Mouse (Mus musculus) retina, postnatal 1 day (tissue): ENCODE data around the gene Kcnn4.
A peak's percentile ranks its signal among the peaks of the same experiment; 100 is the strongest.

ENCODE experiments used
- DNase-seq: peaks from one replicate; pipeline ENCODE4 v3.0.0-alpha.2; 2012

The Kcnn4 gene

DNA sequence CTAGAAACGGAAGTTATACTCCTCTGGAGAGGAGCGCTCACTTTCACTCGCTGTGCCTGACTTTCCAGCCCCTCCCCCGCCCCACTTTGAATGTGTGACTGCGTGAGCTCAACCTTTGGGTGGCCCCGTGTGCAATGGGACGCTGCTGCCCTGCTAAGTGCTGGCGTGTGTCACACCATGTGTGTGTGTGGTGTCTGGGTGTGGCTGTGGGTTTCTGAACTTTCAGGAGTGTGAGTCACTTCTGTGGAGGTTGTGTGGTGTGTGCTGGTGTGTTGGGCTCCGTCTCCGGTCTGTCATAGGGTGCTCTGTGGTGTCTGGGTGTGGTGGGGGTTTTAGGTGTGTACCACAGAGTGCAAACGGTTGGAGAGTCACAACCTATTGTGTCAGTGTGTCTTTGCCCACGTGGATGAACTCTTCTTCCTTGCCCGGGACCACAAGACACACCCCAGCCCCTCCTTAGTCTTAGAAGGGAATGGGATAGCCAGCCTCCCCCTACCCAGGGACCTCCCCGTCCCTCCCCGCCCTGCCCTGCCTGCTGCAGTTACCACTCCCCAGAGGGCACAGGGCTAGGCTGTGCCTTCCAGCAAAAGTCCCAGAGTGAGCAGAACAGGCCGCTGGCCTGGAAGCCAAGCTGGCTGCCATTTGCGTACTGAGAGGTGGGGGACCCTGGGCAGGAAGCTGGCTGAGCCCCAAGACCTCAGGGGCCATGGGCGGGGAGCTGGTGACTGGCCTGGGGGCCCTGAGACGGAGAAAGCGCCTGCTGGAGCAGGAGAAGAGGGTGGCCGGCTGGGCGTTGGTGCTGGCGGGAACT lies at the start of gene Kcnn4:
Gene Kcnn4 (plus strand): TSS at position 533 of the 811 bp plus-strand sequence.
- DNase-seq, result no peak

DNA sequence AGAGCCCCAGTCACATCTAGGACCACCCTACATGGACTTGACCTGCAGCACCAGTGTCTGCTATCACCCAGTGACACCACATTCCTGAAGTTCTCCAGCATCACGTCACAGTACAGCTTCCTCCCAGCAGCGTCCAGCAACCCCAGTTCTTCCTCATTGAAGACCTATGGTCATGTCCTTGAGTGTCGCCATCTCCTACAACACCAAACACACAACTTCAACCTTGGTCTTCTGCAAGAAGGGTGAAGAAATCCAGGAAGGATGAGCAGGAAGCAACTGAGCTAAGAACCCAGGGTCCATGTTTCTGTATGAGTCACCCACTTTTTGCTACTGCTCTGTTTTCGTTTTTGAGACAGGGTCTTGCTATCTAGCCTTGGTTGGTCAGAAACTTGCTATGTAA lies 47.5 kb upstream of the Kcnn4 start:
- no peak for DNase-seq

DNA sequence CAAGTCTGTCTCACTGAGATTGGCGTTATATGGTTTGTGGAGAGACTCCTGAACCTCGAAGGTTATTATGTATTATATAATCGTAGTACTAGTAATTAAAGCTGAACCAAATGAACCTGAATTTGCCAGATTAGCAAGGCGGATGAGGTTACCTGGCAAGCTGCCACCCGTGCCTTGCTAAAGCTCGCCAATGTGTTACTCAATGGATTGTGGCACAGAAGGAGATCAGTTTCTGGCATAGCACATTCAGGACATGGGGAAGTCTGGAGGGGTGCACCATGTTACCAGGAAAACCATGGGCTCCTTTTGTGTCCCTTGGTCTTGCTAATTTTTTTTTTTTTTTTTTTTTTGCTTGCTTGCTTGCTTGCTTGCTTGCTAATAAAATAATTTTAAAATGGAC lies 44.9 kb upstream of the Kcnn4 start:
- no peak for DNase-seq

DNA sequence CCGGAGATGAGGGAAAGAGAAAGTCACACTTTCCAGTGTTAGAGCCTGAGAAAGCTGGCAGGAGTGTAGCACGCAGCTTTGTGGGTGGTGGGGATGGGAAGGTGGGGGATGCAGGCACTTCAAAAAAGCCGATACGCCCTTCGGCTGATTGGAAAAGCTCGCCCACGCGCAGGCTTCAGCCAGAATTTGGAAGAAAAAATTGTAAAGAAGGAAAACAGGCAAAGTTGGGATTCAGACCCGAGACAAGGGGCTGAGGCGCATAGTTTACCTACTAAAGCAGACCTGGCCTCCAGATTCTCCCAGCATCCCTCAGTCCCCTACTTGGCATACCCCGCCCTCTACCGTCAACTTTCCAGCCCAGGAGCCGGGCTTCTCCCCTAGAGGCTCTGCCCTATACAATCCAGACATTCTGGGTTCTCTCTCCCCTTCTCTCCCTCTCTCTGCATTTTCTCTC lies 44.4 kb upstream of the Kcnn4 start:
- peak; percentile 46 for DNase-seq

DNA sequence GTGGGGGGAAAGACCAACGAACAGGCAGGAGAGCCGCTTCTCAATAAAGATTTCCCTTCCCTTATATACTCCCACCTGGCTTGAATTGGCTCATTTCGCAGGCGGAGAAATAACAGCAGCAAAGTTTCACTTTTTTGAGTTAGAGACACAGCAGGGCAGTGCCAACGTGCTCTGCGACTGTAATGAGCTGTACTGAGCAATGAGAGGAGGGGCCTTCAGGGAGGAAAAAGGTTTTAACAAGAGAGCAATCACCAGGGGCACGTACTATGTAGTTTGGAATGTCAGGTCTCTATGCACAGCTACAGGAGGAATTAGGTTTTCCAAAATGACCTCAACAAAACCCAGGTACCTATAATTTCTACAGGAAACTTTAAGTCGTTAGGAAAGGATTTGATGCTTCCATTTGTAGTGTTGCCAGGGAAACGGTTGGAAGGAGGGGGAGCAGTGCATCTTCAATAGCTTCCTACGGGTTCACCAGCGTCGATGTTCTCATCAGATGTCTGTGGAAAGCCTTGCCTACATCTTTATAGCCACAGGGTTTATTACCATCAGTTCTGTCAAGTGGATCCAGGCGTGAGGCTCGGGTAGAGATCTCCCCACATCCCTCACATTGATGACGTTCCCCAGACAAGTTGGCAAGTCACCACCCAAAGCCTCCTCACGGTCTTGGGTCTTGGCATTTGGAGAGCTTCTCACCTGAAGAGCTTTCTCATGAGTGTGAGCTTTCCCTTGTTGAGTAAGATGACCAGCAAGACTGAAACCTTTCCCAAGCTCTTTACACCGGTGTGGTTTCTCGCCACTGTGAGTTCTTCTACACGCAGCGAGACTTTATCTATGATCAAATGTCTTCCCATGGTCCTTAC lies 43.6 kb upstream of the Kcnn4 start:
- DNase-seq, result peak; percentile 10

DNA sequence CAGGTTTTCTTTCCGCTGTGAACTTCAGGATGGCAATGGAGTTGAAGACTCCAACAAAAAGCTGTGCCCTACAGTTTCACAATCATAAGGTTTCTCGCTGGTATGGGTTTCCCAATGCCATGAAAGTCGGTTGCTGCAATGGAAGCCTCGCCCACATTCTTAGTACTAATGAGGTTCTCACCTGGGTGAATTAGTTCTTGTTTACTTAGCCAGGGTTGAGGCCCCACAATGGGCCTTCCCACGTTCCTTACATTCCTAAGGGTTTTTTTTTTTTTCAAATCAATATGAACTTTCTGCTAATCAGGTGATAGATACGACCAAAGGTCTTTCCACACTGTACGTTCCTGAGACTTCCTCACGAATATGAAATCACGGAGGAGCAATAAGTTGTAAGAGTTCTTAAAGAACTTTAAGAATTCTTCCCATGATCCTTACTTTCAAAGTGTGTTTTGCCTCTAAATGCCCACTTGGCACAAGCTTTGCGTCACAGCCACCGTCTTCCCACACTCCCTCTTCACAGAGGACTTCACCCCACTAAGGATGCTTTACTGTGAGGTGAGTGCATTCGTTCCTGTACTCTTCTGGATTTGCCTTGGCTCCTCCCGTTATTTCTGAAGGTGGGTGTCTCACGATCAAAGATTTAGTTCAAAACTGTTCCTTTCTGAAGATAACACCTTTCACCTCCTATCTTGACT lies 42.6 kb upstream of the Kcnn4 start:
- DNase-seq, result no peak

DNA sequence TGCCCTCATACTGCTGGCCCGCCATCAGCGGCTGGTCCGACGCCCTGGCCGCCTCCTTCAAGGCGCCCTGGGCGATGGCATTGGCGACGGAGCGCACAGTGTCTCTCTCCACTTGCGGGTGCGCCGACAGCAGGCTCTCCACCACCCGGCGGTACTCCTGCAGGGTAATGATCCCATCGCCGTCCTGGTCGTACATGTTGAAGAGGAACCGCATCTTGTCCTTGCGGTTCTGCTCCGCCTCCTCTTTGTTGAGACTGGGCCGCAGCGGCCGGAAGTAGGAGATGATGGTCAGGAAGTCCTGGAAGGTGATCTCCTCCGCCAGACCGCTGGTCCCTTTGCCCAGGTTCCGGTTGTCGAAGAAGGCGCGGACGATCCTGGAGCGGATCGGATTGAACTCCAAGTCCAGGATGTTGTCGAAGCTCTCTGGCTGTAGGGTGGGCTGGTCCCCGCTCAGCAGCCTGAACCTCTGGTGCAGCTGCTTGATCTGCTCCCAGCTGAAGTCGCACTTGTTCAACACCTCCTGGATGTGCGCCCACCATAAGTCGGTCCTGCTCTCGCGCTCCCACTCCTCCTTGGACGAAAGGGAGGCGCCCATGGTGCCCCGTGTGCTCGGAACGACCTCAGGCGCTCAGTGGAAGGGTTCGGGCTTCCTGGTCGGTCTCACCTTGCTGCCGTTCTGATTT lies 36.6 kb upstream of the Kcnn4 start, which contains the start of gene Tescl:
Gene Tescl (minus strand): TSS at position 633 of the 683 bp plus-strand sequence.
- DNase-seq, result no peak

DNA sequence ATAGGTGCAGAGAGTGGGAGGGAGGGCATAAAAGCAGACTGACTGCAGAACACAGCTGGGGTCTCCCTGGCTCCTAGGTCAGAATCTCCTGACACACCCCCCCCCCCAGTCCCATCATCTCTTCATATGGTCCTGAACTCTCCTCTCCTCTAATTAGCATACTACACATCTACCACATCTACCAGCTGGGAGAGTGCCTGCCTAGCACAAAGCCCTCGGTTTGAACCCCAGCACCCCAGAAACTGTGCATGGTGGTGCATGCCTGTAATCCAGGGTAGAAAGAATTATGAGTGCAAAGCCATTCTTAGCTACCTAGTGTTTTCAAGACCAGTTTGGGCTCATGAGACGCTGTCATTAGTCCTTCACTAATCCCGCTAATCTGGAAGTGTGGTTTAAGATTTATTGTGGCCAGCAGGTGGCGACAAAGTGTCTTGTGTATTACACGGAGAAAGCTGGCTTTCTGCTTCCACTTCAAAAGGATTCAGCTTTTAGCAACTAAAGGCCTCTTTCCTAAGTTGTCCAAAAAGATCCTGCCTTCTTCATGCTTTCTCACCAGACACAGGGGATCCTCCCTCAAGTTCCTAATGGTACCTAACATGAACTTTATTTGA lies 34.3 kb upstream of the Kcnn4 start:
- peak; percentile 89 for DNase-seq

DNA sequence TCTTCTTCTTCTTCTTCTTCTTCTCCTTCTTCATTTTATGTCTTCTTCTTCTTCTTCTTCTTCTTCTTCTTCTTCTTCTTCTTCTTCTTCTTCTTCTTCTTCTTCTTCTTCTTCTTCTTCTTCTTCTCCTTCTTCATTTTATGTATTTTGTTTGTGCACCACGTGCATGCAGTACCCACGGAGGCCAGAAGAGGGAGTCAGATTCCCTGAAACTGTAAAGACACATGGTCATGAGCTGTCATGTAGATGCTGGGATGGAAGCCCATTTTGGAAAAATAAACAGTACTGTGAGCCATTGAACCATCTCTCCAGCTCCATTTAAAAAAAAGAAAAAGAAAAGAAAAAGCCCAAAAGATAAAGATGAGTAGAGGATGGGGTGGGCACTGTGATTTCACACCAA lies 31.8 kb upstream of the Kcnn4 start:
- DNase-seq, result no peak

DNA sequence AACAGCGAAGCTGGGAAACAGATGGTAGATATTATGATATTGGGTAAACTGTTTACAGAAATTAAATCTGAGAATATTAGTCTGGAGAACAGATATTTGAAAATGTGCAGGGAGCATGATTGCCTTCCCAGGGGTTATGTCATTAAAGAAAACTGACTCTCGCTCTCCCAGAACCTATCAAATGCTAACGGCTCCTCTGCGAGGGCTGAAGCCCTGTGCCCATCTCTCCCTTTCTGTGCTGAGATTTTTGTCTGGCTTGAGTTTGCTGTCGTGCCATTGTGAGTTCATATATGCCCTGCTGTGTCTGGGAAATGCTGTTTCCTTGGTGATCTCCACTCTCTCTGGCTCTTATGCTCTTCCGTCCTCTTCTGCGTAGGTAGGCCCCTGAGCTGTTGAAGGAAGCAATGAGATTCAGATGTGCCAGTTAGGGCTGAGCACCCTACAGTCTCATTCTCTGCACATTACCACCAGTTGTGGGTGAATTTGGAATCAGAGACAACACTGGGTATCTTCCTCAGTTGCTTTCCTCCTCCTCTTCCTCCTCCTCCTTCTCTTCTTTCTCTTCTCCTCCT lies 26.3 kb upstream of the Kcnn4 start:
- DNase-seq, result no peak

DNA sequence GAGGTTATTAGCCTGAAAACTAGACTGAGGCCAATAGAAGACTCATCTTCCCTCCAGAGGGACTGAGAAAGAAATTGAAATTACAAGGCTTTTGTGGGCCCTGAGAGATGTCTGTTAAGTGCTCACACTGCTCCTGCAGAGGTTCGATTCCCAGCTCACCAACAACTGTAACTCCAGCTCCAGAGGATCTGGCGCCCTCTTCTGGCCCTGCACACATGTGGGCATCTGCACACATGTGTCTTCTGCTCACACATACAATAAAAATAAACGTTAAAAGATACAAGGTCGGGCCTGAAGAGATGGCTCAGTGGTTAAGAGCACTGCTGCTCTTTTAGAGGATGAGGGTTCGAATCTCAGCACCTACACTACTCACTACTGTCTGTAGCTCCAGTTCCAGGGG lies 23.6 kb upstream of the Kcnn4 start:
- DNase-seq, result no peak

DNA sequence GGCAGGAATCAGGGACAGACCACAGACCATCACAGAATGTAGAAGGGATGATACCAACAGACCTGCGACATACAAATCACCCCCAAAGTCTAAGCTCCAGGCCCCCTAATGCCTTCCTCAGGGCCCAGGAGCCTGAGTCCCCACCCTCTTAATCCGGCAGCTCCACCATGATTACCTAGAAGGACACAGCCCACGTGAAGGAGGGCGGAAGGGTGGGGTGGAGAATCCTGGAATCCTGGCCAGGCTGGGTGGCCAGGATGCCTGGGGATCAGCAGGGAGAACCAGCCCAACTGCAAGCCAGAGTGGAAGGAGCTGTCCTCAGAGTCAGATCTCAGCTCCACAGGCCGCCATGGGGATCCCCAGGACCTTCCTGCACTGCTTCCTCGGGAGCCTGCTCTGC lies 21.2 kb upstream of the Kcnn4 start, which contains the start of gene Lypd5:
Gene Lypd5 (plus strand): TSS at position 301 of the 400 bp plus-strand sequence.
- DNase-seq, result no peak

DNA sequence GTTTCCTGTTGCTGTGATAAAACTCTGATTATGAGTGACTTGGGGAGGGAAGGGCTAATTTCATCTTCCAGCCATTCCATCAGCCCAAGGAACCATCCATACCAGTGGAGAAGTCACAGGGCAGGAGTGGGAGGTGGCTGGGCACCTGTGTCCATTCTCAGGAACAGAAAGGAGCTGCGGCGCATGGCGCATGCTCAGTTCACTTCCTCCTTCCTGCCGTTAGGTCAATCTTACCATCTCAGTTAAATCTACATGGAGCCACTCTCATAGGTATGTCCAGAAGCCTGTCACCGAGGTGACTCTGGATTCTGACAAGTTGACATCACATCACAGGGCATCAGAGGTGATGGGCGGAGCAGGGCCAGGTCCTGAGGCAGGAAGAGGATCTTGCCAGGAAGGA lies 14.4 kb upstream of the Kcnn4 start:
- no peak for DNase-seq

DNA sequence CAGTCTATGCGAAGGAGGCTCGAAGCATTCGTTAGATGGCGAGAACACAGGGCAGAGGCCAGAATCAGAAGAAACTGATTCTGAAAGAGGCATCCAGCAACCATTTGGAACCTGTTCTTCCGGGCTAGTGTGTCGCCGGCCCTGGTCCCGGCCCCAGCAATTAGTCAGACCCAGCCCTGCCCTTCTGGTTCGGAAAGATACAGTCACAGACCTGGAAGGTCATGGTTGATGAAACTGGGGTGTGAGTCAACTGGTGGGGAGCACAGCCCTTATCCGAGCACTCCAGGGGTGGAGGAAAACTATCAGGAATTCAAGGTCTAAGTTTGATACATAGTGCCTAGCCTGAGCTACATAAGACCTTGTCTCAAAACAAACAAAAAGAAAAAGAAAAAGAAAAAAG lies 14.0 kb upstream of the Kcnn4 start:
- no peak for DNase-seq

DNA sequence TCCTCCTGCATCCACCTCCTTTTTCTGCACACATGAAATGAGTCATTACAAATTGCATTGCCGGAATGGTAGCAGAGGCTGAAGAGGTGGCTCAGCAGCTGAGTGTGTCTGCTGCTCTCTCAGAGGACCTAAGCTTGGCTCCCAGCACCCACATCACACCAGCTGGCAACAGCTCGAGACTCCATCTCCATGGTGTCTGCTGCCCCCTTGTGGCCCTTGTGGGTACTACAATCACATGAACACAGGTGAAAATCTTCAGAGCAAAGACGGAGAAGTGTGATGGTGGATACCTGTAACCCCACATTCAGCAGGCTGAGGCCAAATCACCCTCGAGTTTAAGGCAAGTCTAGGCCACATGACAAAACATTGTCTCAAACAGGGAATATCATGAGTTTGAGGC lies 12.2 kb upstream of the Kcnn4 start:
- no peak for DNase-seq

DNA sequence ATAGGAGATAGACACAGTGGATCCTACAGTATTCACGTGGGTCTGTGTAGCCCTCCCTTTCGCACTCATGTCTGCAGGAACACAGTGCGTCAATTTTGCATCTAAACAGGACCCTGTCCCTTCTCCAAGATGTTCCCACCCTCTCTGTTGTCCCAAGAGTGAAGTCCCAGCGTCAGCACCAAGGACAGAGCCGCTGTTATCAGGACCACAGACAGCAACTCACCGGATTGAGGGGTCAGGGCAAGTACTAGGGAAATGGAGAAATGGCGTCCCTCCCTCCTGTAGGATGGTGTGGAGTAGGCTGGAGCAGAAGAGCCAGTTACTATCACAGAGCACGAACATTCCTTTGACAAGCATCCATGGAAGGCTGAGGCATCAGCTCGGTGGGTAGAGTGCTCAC lies 10.8 kb upstream of the Kcnn4 start:
- DNase-seq, result peak; percentile 55

DNA sequence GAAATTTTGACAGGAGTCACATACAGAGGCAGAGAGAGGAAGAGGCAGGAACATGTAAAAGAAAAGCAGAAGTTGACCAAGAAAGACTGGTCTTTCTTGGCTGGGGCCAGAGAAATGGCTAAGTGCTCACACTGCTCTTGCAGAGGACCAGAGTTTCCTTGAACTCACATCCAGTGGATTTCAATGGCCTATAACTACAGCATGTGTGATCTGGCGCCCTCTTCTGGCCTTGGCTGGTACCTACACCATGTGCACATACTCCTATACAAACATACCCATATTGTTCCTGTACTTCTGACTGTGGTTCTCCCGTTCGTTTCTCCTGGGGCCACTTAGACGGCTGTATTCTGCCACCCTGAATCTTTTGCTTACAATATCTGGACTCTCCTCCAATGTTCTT lies 9.1 kb upstream of the Kcnn4 start:
- DNase-seq, result no peak

DNA sequence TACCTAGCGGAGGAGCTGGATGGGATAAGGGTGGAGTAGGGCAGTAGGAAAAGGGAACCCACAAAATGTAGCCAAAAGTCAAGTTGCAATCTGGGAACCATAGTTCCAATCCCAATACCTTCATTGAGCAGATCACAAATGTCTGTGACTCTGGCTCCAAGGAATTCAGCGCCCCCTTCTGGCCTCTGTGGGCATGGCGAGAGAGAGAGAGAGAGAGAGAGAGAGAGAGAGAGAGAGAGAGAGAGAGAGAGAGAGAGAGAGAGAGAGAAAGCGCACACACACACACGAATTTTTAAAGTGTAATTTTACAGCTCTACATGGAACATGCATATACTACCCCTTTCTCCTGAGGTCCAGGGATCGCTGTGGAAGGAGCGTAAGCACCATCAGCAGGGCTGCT lies 6.8 kb upstream of the Kcnn4 start:
- DNase-seq, result peak; percentile 75

DNA sequence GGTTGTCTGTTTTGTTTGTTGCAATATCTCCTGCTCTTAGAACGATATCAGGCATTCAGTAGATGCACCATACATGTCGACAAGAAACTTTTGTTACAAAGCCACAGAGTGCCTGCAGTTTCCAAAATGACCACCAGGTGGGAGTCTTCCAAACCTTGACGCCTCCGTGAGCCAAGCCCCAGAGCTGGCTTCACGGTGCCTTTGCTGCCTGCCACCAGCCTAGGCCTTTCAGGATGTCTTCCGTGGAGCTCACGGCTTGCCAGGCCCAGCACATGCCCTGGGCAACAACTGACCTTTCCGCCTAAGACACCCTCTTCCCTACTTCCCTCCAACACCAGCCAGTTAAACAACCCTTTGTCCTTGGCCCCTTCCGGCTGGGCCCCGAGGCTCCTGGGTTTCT lies 5.2 kb upstream of the Kcnn4 start:
- DNase-seq, result peak; percentile 90

DNA sequence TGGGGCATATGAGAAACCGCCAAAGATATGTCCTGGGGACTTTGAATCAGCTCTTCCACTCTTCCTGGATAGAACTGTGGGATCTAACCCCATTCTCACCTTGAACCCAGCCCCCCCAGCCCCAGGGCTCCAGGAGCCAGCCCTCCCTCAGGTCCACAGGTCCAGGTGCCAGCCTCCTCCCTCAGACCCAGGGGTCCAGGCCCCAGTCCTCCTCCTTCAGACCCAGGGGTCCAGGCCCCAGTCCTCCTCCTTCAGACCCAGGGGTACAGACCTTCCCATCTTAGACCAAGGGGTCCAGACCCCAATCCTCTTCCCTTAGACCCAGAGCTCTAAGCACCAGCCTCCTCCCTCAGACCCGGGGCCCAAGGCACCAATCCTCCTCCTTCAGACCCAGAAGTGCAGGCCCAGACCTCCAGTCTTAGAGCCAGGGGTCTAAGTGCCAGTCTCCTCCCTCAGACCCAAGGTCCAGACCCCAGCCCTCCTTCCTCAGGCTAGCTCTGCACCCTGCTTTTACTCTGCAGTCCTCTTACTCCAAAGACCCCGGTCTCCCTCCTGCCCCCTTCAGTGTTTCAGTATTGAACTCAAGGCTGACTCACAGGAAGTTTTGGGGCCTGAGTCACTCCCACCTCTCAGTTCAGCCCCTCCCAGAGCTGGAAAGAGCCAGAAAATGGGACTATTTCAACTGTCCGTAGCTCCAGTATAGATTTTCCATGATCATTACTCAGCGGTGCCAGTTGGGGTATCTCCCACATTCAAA lies 4.6 kb upstream of the Kcnn4 start:
- no peak for DNase-seq
